Mouse (Mus musculus) C2C12 (cell line): ENCODE data around the gene Slc7a8.

ENCODE experiments used
- CEBPB ChIP-seq: IDR thresholded peaks from one replicate; pipeline ENCODE4 v1.6.1; 2011; ENCODE audit warnings: low read depth, mild to moderate bottlenecking, control low read depth, moderate library complexity
- CTCF ChIP-seq: IDR thresholded peaks from one replicate; pipeline ENCODE4 v1.5.1; 2011; ENCODE audit not compliant: control insufficient read depth, insufficient read depth, insufficient read length
- FOSL1 ChIP-seq: IDR thresholded peaks from one replicate; pipeline ENCODE4 v1.8.0; 2011; ENCODE audit warnings: mild to moderate bottlenecking, low read length; ENCODE audit not compliant: poor library complexity, insufficient read depth, severe bottlenecking
- MAX ChIP-seq: IDR thresholded peaks from one replicate; pipeline ENCODE4 v1.6.1; 2011; ENCODE audit warnings: mild to moderate bottlenecking, control low read depth
- MYOD1 ChIP-seq: IDR thresholded peaks from one replicate; pipeline ENCODE4 v1.6.1; 2011; ENCODE audit warnings: low read depth; ENCODE audit not compliant: control insufficient read depth, insufficient read length
- MYOG ChIP-seq: IDR thresholded peaks from one replicate; pipeline ENCODE4 v1.6.1; 2011; ENCODE audit not compliant: control insufficient read depth, insufficient read length; ENCODE audit errors: extremely low read depth
- USF1 ChIP-seq: IDR thresholded peaks from one replicate; pipeline ENCODE4 v1.6.1; 2011; ENCODE audit warnings: low read depth, mild to moderate bottlenecking, control low read depth, moderate library complexity

DNA sequence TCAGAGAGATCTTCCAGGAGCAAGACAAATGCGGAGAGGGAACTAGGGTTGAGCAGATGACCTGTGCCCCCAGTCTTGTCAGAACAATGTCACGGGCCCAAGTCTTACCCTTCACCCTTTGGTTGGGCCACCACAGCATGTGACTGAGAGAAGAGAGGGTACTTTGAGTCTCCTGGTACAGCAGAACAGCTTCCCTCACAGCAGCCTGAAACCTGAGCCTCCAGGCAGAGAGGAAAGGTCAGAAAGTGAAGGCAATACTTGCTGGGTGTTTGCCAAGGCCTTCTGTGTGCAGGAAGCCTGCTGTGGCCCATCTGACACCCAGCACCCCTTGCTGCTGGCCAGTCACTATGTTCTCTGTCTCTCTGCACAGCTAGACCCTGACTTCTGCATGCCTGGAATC is 39.4 kb downstream of the Slc7a8 start:
- TF ChIP-seq CTCF, result no peak
- TF ChIP-seq USF1, result no peak
- TF ChIP-seq MYOD1, result no peak
- no peak for TF ChIP-seq MAX
- TF ChIP-seq FOSL1, result no peak
- no peak for TF ChIP-seq MYOG
- no peak for TF ChIP-seq CEBPB
